Mouse (Mus musculus) cortical plate, adult 2 months (tissue): ENCODE measurements around the gene Cav3.

Experiments used
- CTCF ChIP-seq: fragments of 200-500 bp; IDR thresholded peaks from 2 replicates; pipeline ENCODE4 v1.5.1; 2011; ENCODE audit warnings: mild to moderate bottlenecking, control low read depth, low read length; ENCODE audit not compliant: insufficient read depth; ENCODE audit errors: extremely low read depth
- POLR2A ChIP-seq: fragments of 200-500 bp; IDR thresholded peaks from 2 replicates; pipeline ENCODE4 v1.6.1; 2011; ENCODE audit warnings: mild to moderate bottlenecking, low read length, control low read depth; ENCODE audit not compliant: insufficient read depth; ENCODE audit errors: extremely low read depth

DNA sequence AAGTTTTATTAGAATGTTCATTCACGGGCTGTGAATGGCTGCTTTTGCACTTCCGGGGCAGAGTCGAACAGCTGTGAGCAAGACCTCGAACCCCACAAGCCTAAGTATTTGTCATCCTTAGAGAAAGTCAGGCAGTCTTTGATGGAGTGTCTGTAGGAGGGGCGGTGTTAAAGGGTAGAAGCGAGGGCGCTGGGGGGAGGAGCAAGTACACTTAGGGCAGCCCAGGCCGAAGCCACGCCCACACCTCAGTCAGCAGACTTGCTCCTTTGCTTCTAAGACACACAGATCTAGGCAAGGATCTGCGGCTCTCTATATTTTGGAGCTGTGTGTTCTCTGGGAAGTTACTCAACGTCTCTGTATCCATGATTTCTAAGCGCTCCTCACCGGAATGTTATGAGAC, 20.6 kb downstream of the Cav3 start:
- TF ChIP-seq CTCF (no peak), POLR2A (no peak)
